Mouse (Mus musculus) limb, embryonic 11.5 days (tissue): ENCODE measurements at regions not wholly inside any gene's neighbourhood (a gene's known extent, or its start where the extent isn't known, plus 50 kb on each side); places are given as distances from the start of the nearest gene placed in this dataset.
A peak's percentile ranks its signal among the peaks of the same experiment; 100 is the strongest.

Experiments used
- ATAC-seq: fragments of 200-750 bp; cut with Nextera tagmentation; 2 replicates; pipeline ENCODE4 v1.8.0; 2017; ENCODE audit warnings: low read depth; ENCODE audit not compliant: insufficient number of reproducible peaks, low FRiP score, low TSS enrichment
- DNase-seq: peaks from one replicate; pipeline ENCODE4 v3.0.0-alpha.2; 2015; ENCODE audit warnings: low spot score
- H3K27ac ChIP-seq: fragments of 300-500 bp; sonication (generic); replicated peaks from 2 replicates; pipeline ENCODE4 v1.5.1; 2014; ENCODE audit warnings: low read depth, mild to moderate bottlenecking, low read length
- H3K27me3 ChIP-seq: fragments of 300-500 bp; sonication (generic); 2 replicates; pipeline ENCODE4 v1.6.1; 2014; ENCODE audit warnings: mild to moderate bottlenecking, low read length, mixed read lengths; ENCODE audit not compliant: control insufficient read depth, insufficient read depth
- H3K36me3 ChIP-seq: fragments of 300-500 bp; sonication (generic); 2 replicates; pipeline ENCODE4 v1.6.1; 2014; ENCODE audit warnings: mild to moderate bottlenecking, low read length, moderate library complexity, mixed read lengths; ENCODE audit not compliant: control insufficient read depth, insufficient read depth
- H3K4me1 ChIP-seq: fragments of 300-500 bp; sonication (generic); 2 replicates; pipeline ENCODE4 v1.6.1; 2014; ENCODE audit warnings: low read length, mixed read lengths; ENCODE audit not compliant: control insufficient read depth, insufficient read depth
- H3K4me2 ChIP-seq: fragments of 300-500 bp; sonication (generic); 2 replicates; pipeline ENCODE4 v1.6.1; 2014; ENCODE audit warnings: low read depth, mild to moderate bottlenecking, moderate library complexity; ENCODE audit not compliant: severe bottlenecking
- H3K4me3 ChIP-seq: fragments of 300-500 bp; sonication (generic); 2 replicates; pipeline ENCODE4 v1.5.1; 2014; ENCODE audit warnings: low read depth, low read length
- H3K9ac ChIP-seq: fragments of 300-500 bp; sonication (generic); 2 replicates; pipeline ENCODE4 v1.6.1; 2014; ENCODE audit warnings: mild to moderate bottlenecking, low read length
- H3K9me3 ChIP-seq: fragments of 300-500 bp; sonication (generic); 2 replicates; pipeline ENCODE4 v1.6.1; 2016; ENCODE audit warnings: low read length; ENCODE audit not compliant: control insufficient read depth
- WGBS: fragments of 180-500 bp; shearing (Covaris S2); extraction: QIAGEN DNeasy Blood & Tissue Kit; methylation state at CpG from one replicate; pipeline ENCODE4 v1.1.7; 2014; 5-methylcytosine and 5-hydroxymethylcytosine counted together

GRCm38 (mm10) chr9:92097806-92098205 lies 94.9 kb upstream of the Plscr5 start:
- no peak for DNase-seq
- no peak for ATAC-seq
- Histone ChIP-seq H3K4me1 (no peaks in the 10 kb centered on the region), H3K27me3 (no peaks in the 10 kb centered on the region), H3K4me3 (no peak overlapping the region), H3K9me3 (no peaks in the 10 kb centered on the region), H3K36me3 (no peaks in the 10 kb centered on the region), H3K27ac (no peak overlapping the region), H3K4me2 (no peak overlapping the region), H3K9ac (no peak overlapping the region)
- 91% methylated on average over 2 of the region's 2 CpGs for WGBS

- Histone ChIP-seq H3K27me3 (no peaks in the 10 kb centered on the region), H3K9ac (no peak overlapping the region), H3K4me2 (no peak overlapping the region), H3K9me3 (no peaks in the 10 kb centered on the region), H3K27ac (no peak overlapping the region), H3K4me3 (no peak overlapping the region), H3K4me1 (no peaks in the 10 kb centered on the region), H3K36me3 (no peaks in the 10 kb centered on the region)
- no peak for ATAC-seq
- no peak for DNase-seq
- whole genome bisulfite sequencing: 88% methylated on average over 3 of the region's 3 CpGs
Observed at GRCm38 (mm10) chr9:92129504-92129903, 63.2 kb upstream of the Plscr5 start.

GRCm38 (mm10) chr9:92130445-92130844 lies 62.3 kb upstream of the Plscr5 start:
- no peak for ATAC-seq
- no peak for DNase-seq
- Histone ChIP-seq H3K4me1 (no peaks in the 10 kb centered on the region), H3K9ac (no peak overlapping the region), H3K36me3 (no peaks in the 10 kb centered on the region), H3K4me2 (no peak overlapping the region), H3K27ac (no peak overlapping the region), H3K9me3 (no peaks in the 10 kb centered on the region), H3K27me3 (no peaks in the 10 kb centered on the region), H3K4me3 (no peak overlapping the region)
- WGBS: 77% methylated on average over 1 of the region's 1 CpGs

- Histone ChIP-seq H3K9ac (no peak overlapping the region), H3K4me3 (no peak overlapping the region), H3K4me2 (no peak overlapping the region), H3K9me3 (no peaks in the 10 kb centered on the region), H3K4me1 (no peaks in the 10 kb centered on the region), H3K36me3 (no peaks in the 10 kb centered on the region), H3K27ac (no peak overlapping the region), H3K27me3 (no peaks in the 10 kb centered on the region)
- ATAC-seq: no peak
- DNase-seq: peak; percentile 27
- 14% methylated on average over 9 of the region's 9 CpGs for WGBS
Observed at GRCm38 (mm10) chr9:92132440-92132839, 60.3 kb upstream of the Plscr5 start.

- WGBS: 87% methylated on average over 4 of the region's 4 CpGs
- ATAC-seq (no peak), DNase-seq (no peak)
- H3K4me3 ChIP-seq: no peak overlapping the region
- H3K9me3 ChIP-seq: no peaks in the 10 kb centered on the region
- H3K4me1 ChIP-seq: no peaks in the 10 kb centered on the region
- no peak overlapping the region for H3K27ac ChIP-seq
- H3K9ac ChIP-seq: no peak overlapping the region
- no peaks in the 10 kb centered on the region for H3K27me3 ChIP-seq
- H3K4me2 ChIP-seq: no peak overlapping the region
- H3K36me3 ChIP-seq: no peaks in the 10 kb centered on the region
Observed at GRCm38 (mm10) chr9:92141924-92142323, 50.8 kb upstream of the Plscr5 start.
